Mouse (Mus musculus) E14TG2a.4 (cell line): ENCODE data around the gene Hook2.

Source experiments
- CTCF ChIP-seq: conservative IDR thresholded peaks from 2 replicates; pipeline ENCODE4 v1.5.1; 2014; ENCODE audit warnings: low read length
- POU5F1 ChIP-seq: IDR thresholded peaks from 2 replicates; pipeline ENCODE4 v1.6.1; 2014; ENCODE audit warnings: low read length, borderline replicate concordance

- TF ChIP-seq CTCF (no peak), POU5F1 (no peak)
These were observed 42.4 kb downstream of the Hook2 start for GRCm38 (mm10) chr8:85032622-85033311.
